Mouse (Mus musculus): Measurements from ENCODE around the gene Pcnx3. TPM values are rescaled to one million over a fixed set of nuclear protein-coding genes. Genes with fewer than 3 reads are reported as not detected.

Gene Pcnx3
- polyA plus RNA-seq, 1 experiment from 2014 or later, result 22.6 TPM

DNA sequence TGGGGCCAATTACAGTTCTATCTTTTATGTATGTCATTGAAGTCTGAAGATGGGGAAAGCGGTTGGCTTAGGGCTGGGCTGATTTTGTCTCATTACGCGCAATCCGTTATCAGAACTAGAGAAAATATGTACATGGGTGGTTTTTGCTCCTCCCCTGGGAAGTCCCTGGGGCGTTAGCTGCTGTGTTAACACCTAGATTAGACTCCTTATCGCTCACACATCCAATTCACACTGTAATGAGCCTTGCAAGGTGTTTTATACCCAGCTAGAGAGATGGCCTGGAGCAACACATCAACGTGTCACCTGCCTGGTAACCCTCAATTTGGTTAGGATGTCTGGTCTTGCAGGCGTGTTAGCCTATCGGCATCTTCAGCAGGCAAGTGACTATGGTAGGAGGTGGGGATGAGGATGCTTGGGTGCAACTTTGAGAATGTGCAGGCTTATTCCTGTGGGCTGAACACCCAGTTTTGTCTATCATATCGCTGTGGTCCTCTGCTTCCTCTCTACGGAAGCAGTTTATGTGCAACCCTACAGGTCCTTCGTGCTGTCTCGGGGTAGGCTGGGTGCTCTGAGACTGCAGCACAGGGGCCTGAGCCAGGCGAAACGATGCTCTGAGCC is 38.4 kb upstream of the Pcnx3 start:
- Histone ChIP-seq H3K9ac (ENCODE audit: low read depth, low read length) (peak overlapping the region; percentile 68), H3K27ac (ENCODE audit: low read depth, low read length) (no peak overlapping the region), H3K9me3 (ENCODE audit: control insufficient read depth, low read length) (no peaks in the 10 kb centered on the region), H3K36me3 (ENCODE audit: control insufficient read depth, insufficient read depth, low read length) (peaks cover 6% of the 10 kb centered on the region; the same call in 1 of the 2 replicates), H3K4me3 (ENCODE audit: low read length) (peak overlapping the region; percentile 93), H3K4me2 (ENCODE audit: low read length) (peak overlapping the region; percentile 99), H3K4me1 (ENCODE audit: control insufficient read depth, insufficient read depth, low read depth, low read length) (peaks cover 57% of the 10 kb centered on the region), H3K27me3 (replicated peaks; ENCODE audit: control insufficient read depth, insufficient read depth, low read length) (no peaks in the 10 kb centered on the region)
- ATAC-seq, result no peak
- 78% methylated on average over 15 of the region's 15 CpGs for WGBS

DNA sequence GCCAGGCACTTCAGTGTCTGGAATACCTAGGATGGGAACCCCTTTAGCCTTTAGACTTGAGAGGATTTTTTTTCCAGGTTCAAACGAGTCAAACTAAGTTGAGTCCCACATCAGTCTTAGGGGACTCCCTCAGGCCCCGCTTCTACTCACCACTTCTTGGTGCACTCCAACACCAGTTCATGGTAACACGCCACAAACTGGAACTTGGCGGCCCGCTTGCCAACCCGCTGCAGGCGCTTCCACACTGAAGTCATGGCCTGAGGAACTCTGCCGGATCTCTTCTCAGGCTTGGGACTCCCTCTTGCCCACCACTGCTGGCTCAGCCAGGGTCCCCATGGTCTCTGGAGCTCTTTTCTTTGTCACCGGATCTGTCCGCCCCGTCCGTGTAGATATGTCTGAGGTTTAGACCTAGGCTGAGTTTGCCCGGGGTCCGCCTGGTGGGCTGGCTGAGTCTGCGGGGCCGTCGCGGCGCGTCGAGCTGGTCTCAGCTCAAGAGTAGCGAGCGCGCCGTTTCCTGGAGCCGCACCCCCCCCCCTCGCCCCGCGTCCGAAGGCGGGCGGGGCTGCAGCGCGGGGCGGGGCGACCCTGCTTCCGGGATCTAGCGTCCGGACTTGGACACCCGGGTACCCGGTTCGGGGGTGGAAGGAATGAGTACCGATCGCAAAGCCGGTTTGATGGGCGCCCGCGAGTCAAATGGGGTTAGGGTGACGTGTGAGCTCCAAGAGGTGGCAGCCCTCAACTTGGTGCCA is 37.2 kb upstream of the Pcnx3 start, which contains the start of gene Ehbp1l1:
Gene Ehbp1l1 (minus strand): TSS at position 551 of the 749 bp plus-strand sequence.
- H3K9me3 ChIP-seq (ENCODE audit: control insufficient read depth, low read length), result no peaks in the 10 kb centered on the region
- H3K4me2 ChIP-seq (ENCODE audit: low read length), result peak within 1 kb of the TSS; percentile 99
- peaks cover 51% of the 10 kb centered on the region for H3K4me1 ChIP-seq (ENCODE audit: control insufficient read depth, insufficient read depth, low read depth, low read length)
- no peak for ATAC-seq
- peaks cover 13% of the 10 kb centered on the region for H3K36me3 ChIP-seq (ENCODE audit: control insufficient read depth, insufficient read depth, low read length)
- H3K27ac ChIP-seq (ENCODE audit: low read depth, low read length), result no peak within 1 kb of the TSS
- 14% methylated on average over 48 of the region's 49 CpGs for WGBS
- H3K9ac ChIP-seq (ENCODE audit: low read depth, low read length), result peak within 1 kb of the TSS; percentile 68
- H3K27me3 ChIP-seq (replicated peaks; ENCODE audit: control insufficient read depth, insufficient read depth, low read length), result no peaks in the 10 kb centered on the region
- peak within 1 kb of the TSS; percentile 93 for H3K4me3 ChIP-seq (ENCODE audit: low read length)

DNA sequence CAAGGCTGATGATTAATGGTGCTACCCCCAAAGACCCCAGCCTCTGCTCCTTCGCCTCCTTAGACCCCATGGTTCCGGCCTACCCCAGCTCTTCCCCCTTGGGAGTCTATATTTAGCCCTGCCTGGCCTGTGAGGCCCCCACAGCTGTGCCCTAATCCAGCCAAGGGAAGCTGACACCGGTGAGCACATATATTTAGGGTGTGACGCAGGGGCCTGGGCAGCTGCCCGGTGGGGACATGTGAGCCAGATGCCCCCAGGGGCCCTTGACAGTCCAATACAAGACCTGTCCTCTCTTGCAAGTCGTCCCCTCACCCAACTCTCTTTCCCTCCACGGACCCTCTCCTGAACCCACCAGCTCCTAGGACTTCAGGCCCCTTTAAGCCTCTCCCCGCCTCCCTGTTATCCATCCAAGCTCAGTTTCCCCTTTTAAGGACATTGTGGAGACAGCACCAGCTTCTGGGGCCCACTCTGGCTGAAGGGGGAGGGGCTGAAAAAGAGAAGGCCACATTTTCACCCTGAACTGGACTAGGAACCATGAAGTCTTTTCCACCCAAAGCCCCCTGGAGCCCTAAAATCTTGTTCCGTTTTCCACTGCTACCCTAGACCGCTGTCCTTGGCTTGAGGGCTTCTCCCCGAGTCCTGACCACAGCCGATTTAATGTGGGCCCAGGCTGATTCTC is 36.5 kb upstream of the Pcnx3 start:
- peaks cover 20% of the 10 kb centered on the region for H3K36me3 ChIP-seq (ENCODE audit: control insufficient read depth, insufficient read depth, low read length)
- 70% methylated on average over 12 of the region's 12 CpGs for WGBS

DNA sequence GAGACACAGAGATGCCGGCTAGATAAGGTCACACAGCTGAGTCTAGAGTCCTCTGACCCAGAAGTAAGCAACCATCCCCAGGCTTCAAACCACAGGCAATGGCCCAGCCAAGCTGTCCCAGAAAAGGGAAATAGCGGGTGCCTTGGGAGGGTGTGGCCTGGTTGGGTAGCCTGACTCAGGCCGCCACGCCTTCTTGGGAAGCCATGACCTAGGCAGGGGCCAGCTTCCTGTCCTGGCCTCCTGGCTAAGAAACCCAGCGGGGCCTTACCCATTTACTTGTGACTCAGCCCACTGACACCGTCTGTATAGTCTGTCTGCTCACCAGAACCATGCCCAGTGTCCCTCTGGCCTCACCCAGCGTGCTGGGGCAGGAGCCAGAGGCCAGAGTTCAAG is 35.8 kb upstream of the Pcnx3 start:
- Histone ChIP-seq H3K4me1 (ENCODE audit: control insufficient read depth, insufficient read depth, low read depth, low read length) (peaks cover 37% of the 10 kb centered on the region), H3K27ac (ENCODE audit: low read depth, low read length) (no peak overlapping the region), H3K36me3 (ENCODE audit: control insufficient read depth, insufficient read depth, low read length) (peaks cover 27% of the 10 kb centered on the region), H3K4me3 (ENCODE audit: low read length) (no peak overlapping the region), H3K27me3 (replicated peaks; ENCODE audit: control insufficient read depth, insufficient read depth, low read length) (no peaks in the 10 kb centered on the region), H3K9ac (ENCODE audit: low read depth, low read length) (no peak overlapping the region; the same call in 1 of the 2 replicates), H3K4me2 (ENCODE audit: low read length) (peak overlapping the region; percentile 66; the same call in 1 of the 2 replicates), H3K9me3 (ENCODE audit: control insufficient read depth, low read length) (no peaks in the 10 kb centered on the region)
- ATAC-seq, result no peak
- 60% methylated on average over 7 of the region's 7 CpGs for WGBS

More for the DNA sequence above, 36.5 kb upstream of the Pcnx3 start:
- Histone ChIP-seq H3K4me2 (ENCODE audit: low read length) (peak overlapping the region; percentile 66), H3K27ac (ENCODE audit: low read depth, low read length) (no peak overlapping the region), H3K27me3 (replicated peaks; ENCODE audit: control insufficient read depth, insufficient read depth, low read length) (no peaks in the 10 kb centered on the region), H3K4me1 (ENCODE audit: control insufficient read depth, insufficient read depth, low read depth, low read length) (peaks cover 43% of the 10 kb centered on the region), H3K4me3 (ENCODE audit: low read length) (peak overlapping the region; percentile 39), H3K9ac (ENCODE audit: low read depth, low read length) (peak overlapping the region; percentile 58), H3K9me3 (ENCODE audit: control insufficient read depth, low read length) (no peaks in the 10 kb centered on the region)
- ATAC-seq, result no peak

DNA sequence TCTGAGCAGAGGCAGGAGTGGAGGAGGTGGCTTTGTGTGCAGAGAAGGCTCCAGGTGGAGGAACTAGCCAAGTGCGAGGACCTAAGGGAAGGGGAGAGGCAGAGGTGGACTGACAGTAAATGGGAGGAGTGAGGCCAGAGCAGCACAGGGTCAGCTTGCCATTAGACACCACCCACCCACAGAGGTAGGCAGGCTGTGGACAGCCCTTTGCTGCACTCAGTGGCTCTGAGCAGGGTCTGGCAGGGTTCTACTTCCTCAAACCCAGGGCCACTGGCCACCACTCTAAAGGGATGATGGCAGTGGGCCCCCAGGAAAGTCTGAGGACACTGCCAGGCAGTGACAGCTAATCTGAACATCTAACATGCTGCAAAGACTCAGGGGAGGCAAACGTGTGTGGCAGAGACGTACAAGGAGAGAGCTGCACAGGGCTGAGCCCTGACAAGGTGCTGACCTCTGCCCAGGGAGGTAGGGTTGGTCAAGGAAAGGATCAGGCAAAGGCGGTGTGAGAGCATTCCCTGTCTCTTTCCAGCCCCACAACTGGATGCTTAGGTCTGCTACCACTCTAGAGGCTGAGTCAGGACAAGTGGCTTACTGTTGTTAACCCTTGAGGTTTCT is 35.3 kb upstream of the Pcnx3 start:
- 76% methylated on average over 4 of the region's 4 CpGs for WGBS
- ATAC-seq, result no peak
- no peak overlapping the region for H3K9ac ChIP-seq (ENCODE audit: low read depth, low read length)
- no peak overlapping the region for H3K4me2 ChIP-seq (ENCODE audit: low read length)
- peaks cover 30% of the 10 kb centered on the region for H3K36me3 ChIP-seq (ENCODE audit: control insufficient read depth, insufficient read depth, low read length)
- H3K9me3 ChIP-seq (ENCODE audit: control insufficient read depth, low read length), result no peaks in the 10 kb centered on the region
- no peak overlapping the region for H3K4me3 ChIP-seq (ENCODE audit: low read length)
- H3K4me1 ChIP-seq (ENCODE audit: control insufficient read depth, insufficient read depth, low read depth, low read length), result peaks cover 37% of the 10 kb centered on the region
- H3K27ac ChIP-seq (ENCODE audit: low read depth, low read length), result no peak overlapping the region
- no peaks in the 10 kb centered on the region for H3K27me3 ChIP-seq (replicated peaks; ENCODE audit: control insufficient read depth, insufficient read depth, low read length)

DNA sequence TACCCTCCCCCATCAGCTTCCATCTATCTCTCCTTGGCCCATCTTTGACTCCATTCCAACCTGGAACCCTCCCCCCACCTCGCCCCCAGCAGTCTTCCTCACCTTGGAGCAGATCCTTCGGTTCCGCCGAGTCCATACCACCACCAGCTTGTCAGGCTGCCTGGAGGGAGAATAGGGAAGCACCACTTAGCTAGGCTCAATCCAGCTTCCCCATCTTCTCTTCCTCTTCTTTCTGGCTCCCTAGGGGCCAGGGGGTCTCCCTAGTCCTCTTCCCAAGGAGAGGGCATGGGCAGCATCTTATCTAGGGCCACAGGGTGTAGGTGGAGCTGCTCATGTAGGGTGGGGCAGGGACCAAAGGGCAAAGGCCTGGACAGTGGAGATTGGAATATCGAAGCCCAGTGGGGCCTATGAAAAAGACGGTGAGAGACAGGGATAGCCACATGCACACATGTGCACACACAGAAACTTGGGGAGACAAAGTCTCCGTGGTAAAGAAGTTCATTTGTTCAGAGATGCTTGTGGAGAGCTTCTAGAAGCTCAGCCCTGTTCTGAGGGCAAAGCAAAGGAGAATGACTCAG is 34.2 kb upstream of the Pcnx3 start:
- no peak for ATAC-seq
- Histone ChIP-seq H3K36me3 (ENCODE audit: control insufficient read depth, insufficient read depth, low read length) (peaks cover 36% of the 10 kb centered on the region), H3K9me3 (ENCODE audit: control insufficient read depth, low read length) (no peaks in the 10 kb centered on the region), H3K9ac (ENCODE audit: low read depth, low read length) (no peak overlapping the region), H3K4me3 (ENCODE audit: low read length) (no peak overlapping the region), H3K4me2 (ENCODE audit: low read length) (no peak overlapping the region), H3K27me3 (replicated peaks; ENCODE audit: control insufficient read depth, insufficient read depth, low read length) (no peaks in the 10 kb centered on the region), H3K27ac (ENCODE audit: low read depth, low read length) (no peak overlapping the region), H3K4me1 (ENCODE audit: control insufficient read depth, insufficient read depth, low read depth, low read length) (peaks cover 30% of the 10 kb centered on the region)
- WGBS, result 92% methylated on average over 7 of the region's 7 CpGs

DNA sequence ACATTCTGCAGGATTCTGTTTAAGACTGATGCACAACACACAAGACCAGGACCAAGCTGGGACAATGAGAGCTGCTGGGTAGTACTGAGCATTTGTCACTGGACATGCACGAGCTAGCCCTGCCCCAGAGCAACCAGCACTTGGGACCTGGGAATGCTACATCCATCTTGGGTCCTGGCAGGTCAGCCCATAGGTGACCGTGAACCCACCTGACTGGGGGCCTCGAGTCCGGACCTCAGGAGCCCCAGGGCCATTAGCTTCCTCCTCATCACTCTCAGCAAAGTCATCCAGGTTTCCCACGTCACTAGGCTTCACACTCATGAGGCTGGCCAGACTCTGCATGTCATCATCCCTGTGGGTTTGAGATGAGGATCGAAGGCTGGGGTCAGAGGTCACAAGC is 32.5 kb upstream of the Pcnx3 start:
- H3K36me3 ChIP-seq (ENCODE audit: control insufficient read depth, insufficient read depth, low read length), result peaks cover 36% of the 10 kb centered on the region

DNA sequence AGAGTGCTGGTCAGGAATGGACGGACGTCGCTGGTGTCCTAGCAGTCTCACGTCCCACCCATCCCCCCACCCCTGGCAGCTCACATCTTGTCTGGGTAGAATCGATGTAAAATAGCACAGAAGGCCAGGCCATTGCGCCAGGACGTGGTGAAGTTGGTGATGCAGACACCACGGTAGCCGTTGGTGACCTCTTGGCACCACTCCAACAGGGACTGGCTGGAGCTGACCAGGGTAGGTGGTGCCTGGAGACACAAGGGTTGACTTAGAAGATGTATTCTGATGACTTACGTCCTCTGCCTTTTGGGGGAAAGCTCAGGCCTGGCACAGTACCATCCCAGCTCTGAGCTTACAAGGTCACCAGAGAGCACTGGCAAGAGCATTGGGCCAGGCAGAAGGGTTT is 28.2 kb upstream of the Pcnx3 start:
- H3K4me3 ChIP-seq (ENCODE audit: low read length), result no peak overlapping the region
- no peak overlapping the region; the same call in 1 of the 2 replicates for H3K27ac ChIP-seq (ENCODE audit: low read depth, low read length)
- H3K9ac ChIP-seq (ENCODE audit: low read depth, low read length), result peak overlapping the region; percentile 4; the same call in 1 of the 2 replicates
- H3K36me3 ChIP-seq (ENCODE audit: control insufficient read depth, insufficient read depth, low read length), result peaks cover 30% of the 10 kb centered on the region
- peaks cover 17% of the 10 kb centered on the region for H3K4me1 ChIP-seq (ENCODE audit: control insufficient read depth, insufficient read depth, low read depth, low read length)
- no peaks in the 10 kb centered on the region for H3K27me3 ChIP-seq (replicated peaks; ENCODE audit: control insufficient read depth, insufficient read depth, low read length)
- no peak overlapping the region for H3K4me2 ChIP-seq (ENCODE audit: low read length)
- 43% methylated on average over 10 of the region's 10 CpGs for WGBS
- H3K9me3 ChIP-seq (ENCODE audit: control insufficient read depth, low read length), result no peaks in the 10 kb centered on the region
- no peak for ATAC-seq

More for the DNA sequence above, 32.5 kb upstream of the Pcnx3 start:
- Histone ChIP-seq H3K9me3 (ENCODE audit: control insufficient read depth, low read length) (no peaks in the 10 kb centered on the region), H3K9ac (ENCODE audit: low read depth, low read length) (no peak overlapping the region), H3K4me1 (ENCODE audit: control insufficient read depth, insufficient read depth, low read depth, low read length) (peaks cover 15% of the 10 kb centered on the region), H3K27me3 (replicated peaks; ENCODE audit: control insufficient read depth, insufficient read depth, low read length) (no peaks in the 10 kb centered on the region), H3K4me2 (ENCODE audit: low read length) (no peak overlapping the region), H3K4me3 (ENCODE audit: low read length) (no peak overlapping the region), H3K27ac (ENCODE audit: low read depth, low read length) (no peak overlapping the region)
- 88% methylated on average over 6 of the region's 6 CpGs for WGBS
- no peak for ATAC-seq

Data from hindbrain, embryonic 16.5 days (tissue).